Mouse (Mus musculus) kidney, embryonic 15.5 days (tissue): ENCODE data around the gene Mrpl23. TPM values are rescaled to one million over a fixed set of nuclear protein-coding genes. Genes with fewer than 3 reads are reported as not detected.

Source experiments
- ATAC-seq: fragments of 200-750 bp; cut with Nextera tagmentation; replicated peaks from 2 replicates; pipeline ENCODE4 v1.8.0; 2017; ENCODE audit warnings: moderate TSS enrichment; ENCODE audit not compliant: low FRiP score
- H3K27ac ChIP-seq: fragments of 300-500 bp; sonication (generic); 2 replicates; pipeline ENCODE4 v1.5.1; 2015; ENCODE audit warnings: mild to moderate bottlenecking, inconsistent platforms
- H3K27me3 ChIP-seq: fragments of 300-500 bp; sonication (generic); 2 replicates; pipeline ENCODE4 v1.6.1; 2015; ENCODE audit warnings: inconsistent platforms
- H3K36me3 ChIP-seq: fragments of 300-500 bp; sonication (generic); 2 replicates; pipeline ENCODE4 v1.6.1; 2015; ENCODE audit warnings: inconsistent platforms
- H3K4me1 ChIP-seq: fragments of 300-500 bp; sonication (generic); 2 replicates; pipeline ENCODE4 v1.6.1; 2015; ENCODE audit warnings: inconsistent platforms
- H3K4me2 ChIP-seq: fragments of 300-500 bp; sonication (generic); 2 replicates; pipeline ENCODE4 v1.6.1; 2015; ENCODE audit warnings: moderate library complexity, mild to moderate bottlenecking, inconsistent platforms
- H3K4me3 ChIP-seq: fragments of 300-500 bp; sonication (generic); replicated peaks from 2 replicates; pipeline ENCODE4 v1.5.1; 2015; ENCODE audit warnings: mild to moderate bottlenecking, inconsistent platforms
- H3K9ac ChIP-seq: fragments of 300-500 bp; sonication (generic); 2 replicates; pipeline ENCODE4 v1.6.1; 2015; ENCODE audit warnings: mild to moderate bottlenecking, inconsistent platforms
- H3K9me3 ChIP-seq: fragments of 300-500 bp; sonication (generic); replicated peaks from 2 replicates; pipeline ENCODE4 v1.6.1; 2016; ENCODE audit warnings: inconsistent platforms
- WGBS: fragments of 180-500 bp; shearing (Covaris S2); methylation state at CpG from one replicate; pipeline ENCODE4 v1.1.7; 2015; ENCODE audit warnings: mixed read lengths; 5-methylcytosine and 5-hydroxymethylcytosine counted together
- polyA plus RNA-seq: library from polyadenylated mRNA; unstranded; fragments of >200 nt; fragmentation: Nextera tagmentation; extraction: Ambion mirVana; gene quantifications from 2 replicates; pipeline ENCODE4 v1.2.1, GENCODE M21; 2015

Gene Mrpl23
- polyA plus RNA-seq, 1 experiment from 2014 or later = 25.8 TPM

GRCm38 (mm10) chr7:142522352-142522751 is 10.1 kb upstream of the Mrpl23 start:
- no peaks in the 10 kb centered on the region for H3K27me3 ChIP-seq
- H3K9me3 ChIP-seq = no peaks in the 10 kb centered on the region
- peak overlapping the region; percentile 97 for H3K27ac ChIP-seq
- H3K36me3 ChIP-seq = no peaks in the 10 kb centered on the region
- WGBS = 28% methylated on average over 4 of the region's 4 CpGs
- peaks cover 59% of the 10 kb centered on the region for H3K4me1 ChIP-seq
- no peak overlapping the region for H3K9ac ChIP-seq
- ATAC-seq = no peak; the same call in 1 of the 2 replicates
- H3K4me2 ChIP-seq = peak overlapping the region; percentile 38; the same call in 1 of the 2 replicates
- no peak overlapping the region for H3K4me3 ChIP-seq

DNA sequence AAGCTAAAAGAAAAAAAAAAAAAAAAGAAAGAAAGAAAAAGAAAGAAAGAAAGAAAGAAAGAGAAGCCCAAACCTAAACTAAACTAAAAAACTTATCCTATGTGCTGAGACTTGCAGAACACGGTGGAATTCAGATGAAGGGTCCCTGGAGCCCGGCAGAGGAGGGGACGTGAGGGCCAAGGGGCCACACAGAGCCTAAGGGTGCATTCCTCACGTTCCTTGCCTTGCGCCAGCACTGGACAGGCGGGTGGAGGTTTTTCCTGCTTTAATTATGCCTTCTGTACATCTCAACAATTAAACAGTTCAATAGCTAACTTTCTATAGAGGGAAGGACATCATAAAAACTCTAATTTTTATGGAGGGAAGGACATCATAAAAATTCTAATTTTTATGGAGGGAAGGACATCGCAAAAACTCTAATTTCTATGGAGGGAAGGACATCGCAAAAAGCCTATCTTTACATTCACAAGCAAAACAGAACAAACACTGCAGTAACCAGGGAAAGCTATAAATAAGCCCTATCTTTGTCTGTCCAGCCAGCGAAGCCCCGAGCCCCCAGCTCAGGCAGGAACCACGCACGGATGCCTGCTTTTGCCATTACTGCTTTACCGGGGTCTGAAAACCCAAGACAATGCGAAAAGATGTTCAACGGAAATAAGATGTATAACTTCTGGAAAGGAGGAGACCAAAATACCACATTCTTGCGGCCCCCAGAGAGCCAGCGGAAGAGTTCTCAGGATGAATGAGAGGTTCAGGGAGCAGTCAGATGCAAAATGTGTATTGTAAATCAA is 9.1 kb upstream of the Mrpl23 start:
- H3K9me3 ChIP-seq = no peaks in the 10 kb centered on the region
- no peaks in the 10 kb centered on the region for H3K27me3 ChIP-seq
- H3K27ac ChIP-seq = peak overlapping the region; percentile 97
- peaks cover 68% of the 10 kb centered on the region for H3K4me1 ChIP-seq
- H3K9ac ChIP-seq = no peak overlapping the region
- WGBS = 12% methylated on average over 17 of the region's 17 CpGs
- ATAC-seq = no peak; the same call in 1 of the 2 replicates
- no peaks in the 10 kb centered on the region for H3K36me3 ChIP-seq
- no peak overlapping the region for H3K4me3 ChIP-seq
- peak overlapping the region; percentile 38 for H3K4me2 ChIP-seq

- 25% methylated on average over 13 of the region's 13 CpGs for WGBS
- H3K4me2 ChIP-seq = no peak overlapping the region
These were observed 6.9 kb upstream of the Mrpl23 start for GRCm38 (mm10) chr7:142525342-142526178.

DNA sequence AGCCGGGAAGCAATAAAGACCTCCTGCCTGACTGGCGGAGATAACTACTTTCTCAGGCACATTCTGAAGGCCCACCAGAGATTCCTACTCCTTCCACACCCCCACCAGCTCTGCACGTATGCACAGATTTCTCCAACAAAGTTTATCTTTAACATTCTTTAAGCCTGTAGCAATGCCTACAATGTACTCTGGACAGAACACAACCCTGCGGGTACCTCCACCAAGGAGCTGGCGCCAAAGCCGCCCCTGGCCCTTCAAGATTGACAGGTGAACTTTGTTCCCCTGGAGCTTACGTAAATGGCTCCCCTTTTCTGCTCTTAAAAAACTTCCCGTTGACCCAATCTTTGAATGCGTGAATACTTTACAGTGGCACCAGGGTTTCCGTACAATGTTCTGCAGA is 3.1 kb upstream of the Mrpl23 start:
- 64% methylated on average over 10 of the region's 10 CpGs for WGBS

More at GRCm38 (mm10) chr7:142525342-142526178, 6.9 kb upstream of the Mrpl23 start:
- Histone ChIP-seq H3K9me3 (no peaks in the 10 kb centered on the region), H3K36me3 (no peaks in the 10 kb centered on the region), H3K9ac (no peak overlapping the region), H3K4me1 (peaks cover 67% of the 10 kb centered on the region), H3K27ac (peak overlapping the region; percentile 97), H3K27me3 (no peaks in the 10 kb centered on the region), H3K4me3 (no peak overlapping the region)
- ATAC-seq = peak; percentile 76

GRCm38 (mm10) chr7:142531973-142532521 is 439 bp upstream of the Mrpl23 start:
- peak overlapping the region; percentile 83; the same call in 1 of the 2 replicates for H3K4me2 ChIP-seq
- H3K27ac ChIP-seq = peak overlapping the region; percentile 97
- peak overlapping the region; percentile 14; the same call in 1 of the 2 replicates for H3K9ac ChIP-seq
- no peaks in the 10 kb centered on the region for H3K27me3 ChIP-seq
- H3K9me3 ChIP-seq = no peaks in the 10 kb centered on the region
- ATAC-seq = peak; percentile 13; the same call in 1 of the 2 replicates
- no peak overlapping the region for H3K4me3 ChIP-seq
- 58% methylated on average over 4 of the region's 4 CpGs for WGBS
- peaks cover 12% of the 10 kb centered on the region for H3K36me3 ChIP-seq
- peaks cover 56% of the 10 kb centered on the region for H3K4me1 ChIP-seq

More for the DNA sequence above, 3.1 kb upstream of the Mrpl23 start:
- H3K27me3 ChIP-seq = no peaks in the 10 kb centered on the region
- peak overlapping the region; percentile 46 for H3K27ac ChIP-seq
- no peak overlapping the region for H3K9ac ChIP-seq
- H3K4me2 ChIP-seq = no peak overlapping the region
- H3K4me3 ChIP-seq = no peak overlapping the region
- no peaks in the 10 kb centered on the region for H3K9me3 ChIP-seq
- H3K4me1 ChIP-seq = peaks cover 70% of the 10 kb centered on the region
- no peaks in the 10 kb centered on the region for H3K36me3 ChIP-seq
- ATAC-seq = no peak

- peaks cover 57% of the 10 kb centered on the region for H3K4me1 ChIP-seq
- peak overlapping the region; percentile 83 for H3K4me2 ChIP-seq
- peak overlapping the region; percentile 70 for H3K4me3 ChIP-seq
- peaks cover 15% of the 10 kb centered on the region for H3K36me3 ChIP-seq
- ATAC-seq = peak; percentile 77
- H3K9ac ChIP-seq = peak overlapping the region; percentile 82
- no peaks in the 10 kb centered on the region for H3K9me3 ChIP-seq
- H3K27me3 ChIP-seq = no peaks in the 10 kb centered on the region
- H3K27ac ChIP-seq = peak overlapping the region; percentile 97
- 2% methylated on average over 44 of the region's 44 CpGs for WGBS
These were observed 771 bp downstream of the Mrpl23 start for GRCm38 (mm10) chr7:142533059-142533855.

DNA sequence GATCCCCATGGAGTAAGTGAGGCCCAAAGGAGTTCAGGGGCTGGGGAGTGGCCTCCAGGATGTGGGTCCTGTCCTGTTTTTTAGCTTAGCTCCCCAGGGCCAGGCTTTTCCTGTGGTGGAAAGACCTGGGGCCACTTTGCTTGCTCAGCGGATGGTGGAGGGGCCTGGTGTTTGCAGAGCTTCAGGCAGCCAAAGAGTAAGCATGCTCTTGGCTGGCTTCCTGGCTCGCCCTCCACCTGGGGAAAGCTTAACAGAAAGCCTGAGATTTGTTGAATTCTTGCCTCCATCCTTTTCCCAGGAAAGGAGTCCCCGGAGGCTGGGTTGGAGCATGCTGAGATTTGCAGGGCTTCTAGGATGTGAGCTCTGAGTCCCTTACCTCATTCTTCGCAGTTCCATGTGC is 2.6 kb downstream of the Mrpl23 start:
- 67% methylated on average over 4 of the region's 4 CpGs for WGBS
- no peak overlapping the region for H3K4me2 ChIP-seq
- ATAC-seq = no peak
- H3K27ac ChIP-seq = peak overlapping the region; percentile 97
- H3K9ac ChIP-seq = no peak overlapping the region
- peaks cover 15% of the 10 kb centered on the region for H3K36me3 ChIP-seq
- H3K9me3 ChIP-seq = no peaks in the 10 kb centered on the region
- no peaks in the 10 kb centered on the region for H3K27me3 ChIP-seq
- peaks cover 65% of the 10 kb centered on the region for H3K4me1 ChIP-seq
- H3K4me3 ChIP-seq = no peak overlapping the region

DNA sequence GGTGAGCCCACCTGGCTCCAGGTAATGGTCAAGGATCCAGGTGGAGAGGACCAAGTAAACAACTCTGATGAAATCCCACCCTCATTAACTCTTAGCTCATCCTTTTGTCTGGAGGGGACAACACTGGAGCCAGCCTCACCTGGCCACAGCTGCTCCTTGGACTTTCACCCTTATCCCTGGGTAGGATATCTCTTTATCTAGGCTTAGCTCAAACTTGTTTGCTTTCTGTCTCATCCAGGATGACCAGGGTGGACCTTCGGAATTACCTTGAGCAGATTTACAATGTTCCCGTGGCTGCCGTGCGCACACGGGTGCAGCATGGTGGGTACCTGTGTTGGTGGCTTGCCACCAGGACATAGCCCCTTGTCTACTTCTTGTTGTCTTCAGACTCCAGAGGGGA is 3.3 kb downstream of the Mrpl23 start:
- Histone ChIP-seq H3K9ac (no peak overlapping the region), H3K27me3 (no peaks in the 10 kb centered on the region), H3K9me3 (no peaks in the 10 kb centered on the region), H3K4me1 (peaks cover 70% of the 10 kb centered on the region), H3K36me3 (peaks cover 15% of the 10 kb centered on the region), H3K4me3 (no peak overlapping the region), H3K4me2 (no peak overlapping the region), H3K27ac (peak overlapping the region; percentile 97)
- WGBS = 94% methylated on average over 5 of the region's 5 CpGs
- ATAC-seq = no peak

GRCm38 (mm10) chr7:142537181-142537580 is 4.7 kb downstream of the Mrpl23 start:
- H3K36me3 ChIP-seq = peaks cover 20% of the 10 kb centered on the region
- no peak overlapping the region for H3K4me2 ChIP-seq
- H3K27ac ChIP-seq = peak overlapping the region; percentile 93
- H3K4me1 ChIP-seq = peaks cover 77% of the 10 kb centered on the region
- 50% methylated on average over 5 of the region's 5 CpGs for WGBS
- H3K27me3 ChIP-seq = no peaks in the 10 kb centered on the region
- ATAC-seq = no peak
- H3K4me3 ChIP-seq = no peak overlapping the region
- no peak overlapping the region for H3K9ac ChIP-seq
- H3K9me3 ChIP-seq = no peaks in the 10 kb centered on the region

DNA sequence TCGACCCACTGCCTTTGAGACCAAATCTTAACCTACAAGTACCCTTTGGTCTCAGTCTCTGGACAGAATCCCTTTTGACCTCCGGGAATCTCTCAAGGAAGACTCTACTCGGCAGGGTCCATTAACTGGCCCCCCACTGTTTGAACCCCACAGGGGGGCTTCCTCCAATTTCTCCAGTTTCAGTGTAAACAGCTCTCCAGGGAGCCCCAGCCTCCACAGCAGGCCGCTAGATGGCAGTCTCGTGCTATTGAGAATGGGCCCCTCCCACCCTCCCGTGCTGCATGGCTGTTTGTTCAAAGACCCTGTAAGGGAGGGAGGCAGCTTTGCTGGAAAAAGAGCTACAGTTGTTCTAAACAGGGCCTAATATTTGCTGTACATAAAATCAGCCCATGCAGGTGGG is 5.4 kb downstream of the Mrpl23 start:
- H3K4me2 ChIP-seq = no peak overlapping the region
- no peak overlapping the region for H3K9ac ChIP-seq
- H3K36me3 ChIP-seq = peaks cover 20% of the 10 kb centered on the region
- no peak overlapping the region for H3K4me3 ChIP-seq
- 3% methylated on average over 6 of the region's 6 CpGs for WGBS
- H3K9me3 ChIP-seq = no peaks in the 10 kb centered on the region
- peaks cover 78% of the 10 kb centered on the region for H3K4me1 ChIP-seq
- no peaks in the 10 kb centered on the region for H3K27me3 ChIP-seq
- H3K27ac ChIP-seq = peak overlapping the region; percentile 93
- peak; percentile 34; the same call in 1 of the 2 replicates for ATAC-seq

DNA sequence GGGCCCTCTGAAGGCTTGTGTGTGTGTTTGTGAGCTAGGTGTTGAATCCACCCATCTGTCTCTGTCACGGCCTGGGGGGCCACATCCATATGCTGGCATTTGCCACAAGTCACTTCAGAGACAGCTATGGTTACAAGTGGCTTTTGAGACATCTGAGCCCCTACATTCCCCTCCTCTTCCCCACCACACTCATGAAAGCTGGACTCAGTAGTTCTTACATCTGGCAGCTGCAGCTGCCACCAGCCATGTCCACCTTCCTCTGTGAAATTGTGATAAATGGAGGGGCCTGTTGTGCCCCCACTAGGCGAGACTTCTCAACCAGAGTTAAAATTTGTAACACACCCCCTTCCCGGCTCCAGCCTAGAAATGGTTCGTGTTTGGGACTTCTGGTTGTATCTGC is 5.8 kb downstream of the Mrpl23 start:
- H3K27me3 ChIP-seq = no peaks in the 10 kb centered on the region
- H3K9ac ChIP-seq = no peak overlapping the region
- H3K4me3 ChIP-seq = no peak overlapping the region
- WGBS = 13% methylated on average over 4 of the region's 4 CpGs
- H3K4me1 ChIP-seq = peaks cover 79% of the 10 kb centered on the region
- no peak overlapping the region for H3K4me2 ChIP-seq
- no peak for ATAC-seq
- no peaks in the 10 kb centered on the region for H3K9me3 ChIP-seq
- H3K36me3 ChIP-seq = peaks cover 20% of the 10 kb centered on the region
- peak overlapping the region; percentile 93 for H3K27ac ChIP-seq
